Mouse (Mus musculus): ENCODE measurements around the gene Ngdn.
"Not testable (repeated sequence)": the region's sequence is repeated elsewhere in the genome, so short reads cannot be mapped to it uniquely, and the experiment has no call there.

Ngdn gene

DNA sequence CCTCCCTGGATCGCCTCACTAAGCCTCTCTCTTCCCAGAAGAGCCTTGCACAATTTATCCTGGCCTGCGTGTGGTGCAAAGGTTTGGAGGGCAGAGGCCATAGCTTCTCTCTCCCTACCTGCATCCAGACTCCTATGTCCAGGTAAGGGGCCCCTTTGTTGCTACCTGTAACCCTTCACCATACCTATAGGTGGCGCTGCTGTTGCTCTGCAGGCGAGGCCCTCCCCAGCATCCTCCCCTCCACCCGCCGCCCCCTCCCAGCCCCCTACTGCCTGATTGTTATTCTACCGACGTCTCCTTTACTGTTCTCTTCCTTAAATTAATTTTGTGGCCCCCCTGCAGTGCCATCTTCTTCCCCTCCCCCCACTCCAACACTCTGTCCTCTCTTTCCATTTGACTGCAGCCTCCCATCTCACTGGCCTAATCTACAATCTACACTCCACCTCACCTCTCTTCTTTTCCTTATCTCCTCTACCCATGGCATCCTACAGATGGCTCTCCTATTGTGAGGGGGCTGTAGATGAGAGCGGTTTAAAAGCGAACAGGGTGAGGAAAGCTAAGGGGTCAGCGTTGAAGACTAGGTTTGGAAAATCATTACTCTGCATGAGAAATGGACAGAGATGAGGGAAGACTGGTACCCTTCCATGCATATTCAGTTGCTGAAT lies 13.9 kb downstream of the Ngdn start:
- DNase-seq (ENCODE audit: low spot score in 2 of 2), result no peak

- no peak for DNase-seq (ENCODE audit: low spot score in 2 of 2)
Measured at GRCm38 (mm10) chr14:55032695-55033225, 17.5 kb downstream of the Ngdn start.

GRCm38 (mm10) chr14:55043694-55044093 lies 28.4 kb downstream of the Ngdn start:
- not testable (repeated sequence) for DNase-seq (ENCODE audit: low spot score in 2 of 2)

GRCm38 (mm10) chr14:55047971-55048531 lies 32.8 kb downstream of the Ngdn start:
- no peak for DNase-seq (ENCODE audit: low spot score in 2 of 2)

DNA sequence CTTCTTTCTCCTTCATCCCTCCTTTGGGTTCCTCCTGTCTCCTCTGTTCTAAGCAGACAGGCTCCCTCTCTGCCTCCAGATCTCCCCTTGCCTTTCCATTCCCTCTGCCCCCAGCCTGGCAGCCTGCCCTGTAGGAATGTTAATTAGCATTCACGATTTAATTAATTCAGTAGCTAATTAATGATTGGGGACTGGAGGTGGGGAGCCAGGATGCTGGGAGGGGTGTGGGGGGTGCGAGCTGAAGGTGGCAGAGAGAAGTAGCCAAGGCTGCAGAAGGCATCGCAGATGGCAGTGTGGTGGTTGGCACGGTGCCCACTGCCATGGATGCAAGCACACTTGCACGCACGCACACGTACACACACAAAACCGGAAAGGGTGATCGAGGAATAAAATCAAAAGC lies 37.2 kb downstream of the Ngdn start:
- no peak for DNase-seq (ENCODE audit: low spot score in 2 of 2)

GRCm38 (mm10) chr14:55053050-55053449 lies 37.8 kb downstream of the Ngdn start:
- DNase-seq (ENCODE audit: low spot score in 2 of 2), result no peak

GRCm38 (mm10) chr14:55053708-55054190 lies 38.5 kb downstream of the Ngdn start:
- DNase-seq (ENCODE audit: low spot score in 2 of 2), result no peak

DNA sequence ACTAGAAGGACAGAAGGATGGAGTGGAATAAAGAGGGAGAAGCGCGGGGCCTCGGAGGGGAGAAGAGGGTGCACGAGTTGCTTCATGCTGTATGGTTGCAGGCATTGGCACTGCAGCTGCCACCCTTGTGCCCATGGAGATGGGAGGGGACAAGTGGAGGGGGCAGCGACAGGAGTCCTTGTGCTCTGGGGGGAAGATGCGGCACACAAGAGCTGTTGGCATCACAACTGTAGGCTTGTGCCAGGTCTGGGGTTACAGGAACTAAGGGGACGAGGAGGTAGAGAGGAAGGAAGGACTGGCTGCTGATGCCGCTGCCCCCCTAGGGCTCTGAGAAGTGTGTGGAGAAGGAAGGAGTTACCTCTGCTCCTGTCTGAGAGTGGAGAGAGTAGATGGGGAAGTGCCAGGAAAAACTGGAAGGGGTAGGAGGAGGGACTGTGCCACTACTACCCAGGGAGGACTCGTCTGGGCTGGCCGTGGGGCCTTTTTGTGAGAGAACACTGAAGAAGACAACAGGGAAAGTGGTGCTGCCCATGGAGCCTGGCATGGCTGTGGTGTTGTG lies 39.0 kb downstream of the Ngdn start:
- DNase-seq (ENCODE audit: low spot score in 2 of 2), result no peak

GRCm38 (mm10) chr14:55055167-55055834 lies 40.0 kb downstream of the Ngdn start:
- peak in 1 of 2 experiments; percentile 35 for DNase-seq (ENCODE audit: low spot score in 2 of 2)

- DNase-seq (ENCODE audit: low spot score in 2 of 2), result no peak
Measured at GRCm38 (mm10) chr14:55059009-55059408, 43.8 kb downstream of the Ngdn start.

- DNase-seq (ENCODE audit: low spot score in 2 of 2), result no peak
Measured at GRCm38 (mm10) chr14:55059931-55060330, 44.7 kb downstream of the Ngdn start.

GRCm38 (mm10) chr14:55061845-55062244 lies 46.6 kb downstream of the Ngdn start:
- no peak for DNase-seq (ENCODE audit: low spot score in 2 of 2)

- DNase-seq (ENCODE audit: low spot score in 2 of 2), result no peak
Measured at GRCm38 (mm10) chr14:55062626-55063025, 47.4 kb downstream of the Ngdn start.

DNA sequence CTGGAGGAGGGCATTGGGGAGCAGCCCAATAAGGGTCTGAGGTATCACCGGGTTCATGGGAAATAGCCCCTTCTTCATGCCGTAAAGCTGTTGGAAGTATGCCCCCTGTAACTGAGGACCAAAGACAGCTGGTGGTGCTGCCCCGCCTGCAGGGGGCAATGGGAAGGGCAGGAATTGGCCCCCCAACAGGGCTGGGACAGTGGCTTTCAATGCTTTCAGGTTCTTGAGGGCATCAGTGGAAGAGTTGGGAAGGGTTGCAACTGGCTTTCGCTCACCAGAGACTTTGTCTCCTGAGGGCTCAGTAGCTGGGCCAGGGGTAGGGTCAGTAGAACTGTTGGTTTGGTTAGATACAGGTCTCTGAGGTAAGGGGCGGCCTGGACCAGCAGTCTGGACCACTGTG lies 47.9 kb downstream of the Ngdn start:
- no peak for DNase-seq (ENCODE audit: low spot score in 2 of 2)

- DNase-seq (ENCODE audit: low spot score in 2 of 2), result no peak
Measured at GRCm38 (mm10) chr14:55063581-55064381, 48.5 kb downstream of the Ngdn start.

GRCm38 (mm10) chr14:55064481-55065370 lies 49.5 kb downstream of the Ngdn start:
- DNase-seq (ENCODE audit: low spot score in 2 of 2), result no peak

- no peak for DNase-seq (ENCODE audit: low spot score in 2 of 2)
Measured at GRCm38 (mm10) chr14:55065391-55065790, 50.1 kb downstream of the Ngdn start.

GRCm38 (mm10) chr14:55066042-55066441 lies 50.8 kb downstream of the Ngdn start:
- DNase-seq (ENCODE audit: low spot score in 2 of 2), result no peak

DNA sequence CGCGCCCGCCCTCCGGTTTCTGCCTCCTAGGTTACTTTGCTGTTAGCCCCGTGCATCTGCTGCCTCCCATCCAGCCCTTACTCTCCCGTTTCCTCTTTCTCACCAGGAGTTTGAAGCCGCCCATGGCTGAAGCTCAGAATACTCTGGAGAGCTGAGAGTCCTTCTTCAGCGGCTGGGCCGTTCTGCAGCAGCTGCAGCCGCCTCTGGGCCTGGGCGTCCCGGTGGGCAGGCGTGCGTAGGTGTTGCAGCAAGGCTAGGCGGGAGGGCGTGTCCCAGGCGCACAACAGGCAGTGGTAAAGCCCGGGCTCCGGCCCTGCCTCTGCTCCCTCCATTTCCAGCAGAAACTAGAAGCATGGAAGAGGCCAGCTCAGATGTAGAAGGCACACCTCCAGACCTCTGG lies 56.5 kb downstream of the Ngdn start:
- no peak for DNase-seq (ENCODE audit: low spot score in 2 of 2)

All from heart, adult 9 months (tissue).